Mouse (Mus musculus): ENCODE results near the gene 1700016H13Rik. TPM values are rescaled to one million over a fixed set of nuclear protein-coding genes. Genes with fewer than 3 reads are reported as not detected.

1700016H13Rik gene
- polyA plus RNA-seq (2015; fragmentation: Illumina TruSeq; extraction: RNeasy Lipid Tissue Mini Kit (QIAGEN cat#74804); ENCODE audit: low read depth, low replicate concordance) = not detected

GRCm38 (mm10) chr5:103655346-103656118 is at the start of gene 1700016H13Rik:
Gene 1700016H13Rik, minus strand, starts transcription at chr5:103656010.

GRCm38 (mm10) chr5:103691624-103692530 is 36.1 kb upstream of the 1700016H13Rik start, which contains the start of gene Aff1:
Gene Aff1, plus strand, starts transcription at chr5:103692374.

GRCm38 (mm10) chr5:103629111-103629764 is 26.6 kb downstream of the 1700016H13Rik start, which contains the start of gene Slc10a6:
Gene Slc10a6, minus strand, starts transcription at chr5:103629403.

Other genes with a start within 250 kb of the 1700016H13Rik start
- 5.2 TPM for gene Ptpn13, start 230.8 kb downstream of the 1700016H13Rik start, polyA plus RNA-seq (2015; fragmentation: Illumina TruSeq; extraction: RNeasy Lipid Tissue Mini Kit (QIAGEN cat#74804); ENCODE audit: low read depth, low replicate concordance)
- gene Slc10a6, start 26.6 kb downstream of the 1700016H13Rik start, polyA plus RNA-seq (2015; fragmentation: Illumina TruSeq; extraction: RNeasy Lipid Tissue Mini Kit (QIAGEN cat#74804); ENCODE audit: low read depth, low replicate concordance) = not detected
- gene Aff1, start 36.4 kb upstream of the 1700016H13Rik start, polyA plus RNA-seq (2015; fragmentation: Illumina TruSeq; extraction: RNeasy Lipid Tissue Mini Kit (QIAGEN cat#74804); ENCODE audit: low read depth, low replicate concordance) = 6.0 TPM

All from brain, adult 10 weeks (tissue).